Mouse (Mus musculus) erythroblast, embryonic 14.5 days (primary cell): ENCODE data around the gene Ptpre.

ENCODE experiments used
- GATA1 ChIP-seq: IDR thresholded peaks from 2 replicates; pipeline ENCODE4 v1.6.1; 2012; ENCODE audit warnings: low read length, inconsistent platforms, mixed read lengths
- TAL1 ChIP-seq: IDR thresholded peaks from 3 replicates; pipeline ENCODE4 v1.6.1; 2012; ENCODE audit warnings: low read length, inconsistent platforms, mixed read lengths

GRCm38 (mm10) chr7:135528515-135528914, 8.8 kb upstream of the Ptpre start, which contains the start of gene Clrn3:
- TF ChIP-seq TAL1, result no peak
- TF ChIP-seq GATA1, result no peak
